Mouse (Mus musculus): Measurements from ENCODE around the gene Ifit1.

Gene Ifit1

GRCm38 (mm10) chr19:34656511-34657298, 16.0 kb downstream of the Ifit1 start:
- DNase-seq, result no peak

DNA sequence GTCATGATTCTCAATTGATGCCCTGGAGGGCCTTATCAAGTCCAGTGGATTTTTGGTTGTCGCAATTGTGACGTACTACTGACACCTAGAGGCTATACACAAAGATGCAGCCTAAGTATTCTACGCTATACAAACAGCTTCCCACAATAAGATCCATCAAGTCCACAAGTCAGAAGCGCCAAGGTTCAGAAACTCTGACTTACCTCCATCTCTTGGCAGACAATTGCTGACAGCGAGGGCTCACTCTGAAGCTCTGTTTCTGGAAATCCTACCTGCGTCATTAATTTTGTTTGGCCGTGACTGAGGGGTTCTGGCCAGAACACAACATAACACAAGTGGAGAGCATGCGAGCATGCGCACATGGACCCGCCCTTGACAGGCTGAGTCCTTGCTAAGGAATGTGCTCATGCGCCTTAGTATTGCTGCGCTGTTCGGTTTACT, 21.4 kb downstream of the Ifit1 start:
- peak; percentile 62 to 74 for DNase-seq

- DNase-seq, result no peak
Measured at GRCm38 (mm10) chr19:34662740-34663139, 22.1 kb downstream of the Ifit1 start.

DNA sequence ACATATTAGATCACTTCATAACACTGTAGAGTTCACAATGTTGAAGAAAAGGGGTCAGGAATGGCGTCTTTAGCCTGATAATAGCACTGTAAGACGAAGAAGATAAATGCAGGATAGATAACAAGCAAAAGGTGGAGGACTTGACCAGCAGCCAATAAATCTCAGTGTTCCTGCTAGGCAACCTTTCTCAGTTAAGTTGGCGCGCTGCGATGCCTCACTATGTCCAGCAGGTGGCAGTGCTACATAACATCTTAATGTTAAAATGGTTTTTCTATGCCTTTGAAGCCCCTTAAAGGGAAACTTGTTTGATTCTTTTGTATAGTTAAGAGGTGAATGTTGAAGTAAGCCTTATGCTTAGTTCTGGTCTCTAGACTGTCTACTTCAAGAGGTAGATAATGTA, 25.5 kb downstream of the Ifit1 start:
- DNase-seq, result peak; percentile 59 to 61

- peak; percentile 58 to 70 for DNase-seq
Measured at GRCm38 (mm10) chr19:34673476-34673875, 32.8 kb downstream of the Ifit1 start.

DNA sequence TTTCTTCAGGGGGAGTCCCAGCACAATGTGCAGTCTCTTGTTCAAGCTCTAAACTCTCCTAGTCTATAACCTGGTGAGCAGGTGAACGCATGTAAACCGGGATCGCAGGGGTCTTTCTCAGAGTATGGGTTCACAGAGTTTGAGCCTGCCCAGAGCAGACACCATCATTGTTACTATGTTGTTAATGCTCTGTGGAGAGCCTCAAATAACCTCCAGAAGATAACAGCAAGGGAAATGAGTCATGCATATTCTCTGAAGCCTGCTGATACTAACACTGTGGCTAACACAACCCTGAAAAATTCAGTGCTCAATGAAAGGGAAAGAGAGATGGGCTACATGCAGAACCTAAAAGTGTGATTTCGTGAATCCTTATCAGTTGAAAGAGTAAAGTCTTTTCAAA, 37.8 kb downstream of the Ifit1 start:
- DNase-seq, result no peak

DNA sequence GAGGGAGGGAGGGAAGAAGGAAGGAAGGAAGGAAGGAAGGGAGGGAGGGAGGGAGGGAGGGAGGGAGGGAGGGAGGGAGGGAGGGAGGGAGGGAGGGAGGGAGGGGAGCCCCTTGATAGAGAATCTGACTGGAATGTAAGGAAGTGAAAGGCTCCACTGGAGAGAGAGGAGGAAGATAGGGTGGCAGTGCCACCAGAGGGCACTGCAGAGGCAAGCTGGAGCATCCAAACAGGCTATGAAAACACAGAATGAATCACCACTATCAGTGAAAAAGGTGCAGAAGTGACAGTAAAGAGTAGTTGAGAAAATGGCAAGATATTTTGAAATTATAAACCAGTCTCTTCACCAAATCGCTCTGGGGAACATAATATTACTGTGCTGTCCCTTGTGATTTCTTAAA, 44.2 kb downstream of the Ifit1 start:
- DNase-seq, result peak; percentile 42 to 54

DNA sequence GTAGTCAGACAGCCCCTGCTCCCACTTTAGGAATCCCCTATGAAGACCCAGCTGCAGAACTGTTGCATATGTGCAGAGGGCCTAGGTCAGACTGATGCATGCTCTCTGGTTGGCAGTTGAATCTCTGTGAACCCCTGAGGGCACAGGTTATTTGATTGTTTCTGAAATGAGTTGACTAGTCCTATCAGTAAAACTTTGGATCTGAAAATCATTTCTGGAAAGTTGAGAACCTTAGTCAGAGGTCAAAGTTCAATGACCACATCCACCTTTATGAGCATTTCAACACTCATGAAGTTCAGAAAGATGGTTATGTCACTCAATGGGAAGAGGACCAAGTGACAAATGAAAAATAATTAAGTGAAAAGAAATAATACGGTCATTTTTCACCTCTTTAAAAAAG, 44.9 kb downstream of the Ifit1 start:
- DNase-seq, result no peak

DNA sequence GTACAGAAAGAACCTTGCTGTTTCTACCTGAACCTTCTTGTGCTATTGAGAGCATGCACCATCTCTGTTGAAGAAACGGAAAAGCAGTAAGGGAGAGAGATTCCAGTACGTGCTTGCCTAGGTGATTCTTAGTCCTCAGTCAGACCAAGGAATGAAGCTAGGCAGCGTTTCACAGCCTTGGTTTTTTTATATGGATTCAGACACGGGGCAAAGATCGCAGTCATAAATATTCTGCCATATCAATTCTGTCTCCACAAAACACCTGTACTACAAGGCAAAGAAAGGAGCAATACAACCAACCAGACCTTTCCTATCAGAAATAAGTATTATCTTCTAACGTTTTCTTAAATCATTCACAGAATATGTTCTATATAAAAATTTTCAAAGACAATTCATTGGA, 50.7 kb downstream of the Ifit1 start:
- DNase-seq, result no peak

GRCm38 (mm10) chr19:34696352-34696986, 55.8 kb downstream of the Ifit1 start:
- peak; percentile 17 to 55 for DNase-seq

GRCm38 (mm10) chr19:34697461-34697860, 56.8 kb downstream of the Ifit1 start:
- no peak for DNase-seq

DNA sequence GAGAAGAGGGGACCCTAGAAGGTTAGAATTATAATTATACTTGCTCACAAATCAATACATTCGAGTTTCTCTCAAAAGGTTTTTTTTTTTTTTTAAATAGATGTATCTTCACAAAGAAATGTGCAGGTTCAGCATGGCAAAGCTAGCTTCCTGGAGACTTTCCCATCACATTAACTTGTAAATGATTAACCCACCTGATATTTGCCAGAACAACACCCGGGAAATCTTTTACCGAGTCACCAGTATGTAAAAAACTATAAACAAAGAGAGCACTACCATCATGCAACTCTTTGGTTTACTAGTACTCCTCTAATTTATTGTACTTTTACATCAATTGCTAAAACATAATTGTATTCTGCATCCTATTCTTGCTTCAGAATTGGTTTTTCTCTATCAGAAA, 57.8 kb downstream of the Ifit1 start:
- DNase-seq, result no peak

DNA sequence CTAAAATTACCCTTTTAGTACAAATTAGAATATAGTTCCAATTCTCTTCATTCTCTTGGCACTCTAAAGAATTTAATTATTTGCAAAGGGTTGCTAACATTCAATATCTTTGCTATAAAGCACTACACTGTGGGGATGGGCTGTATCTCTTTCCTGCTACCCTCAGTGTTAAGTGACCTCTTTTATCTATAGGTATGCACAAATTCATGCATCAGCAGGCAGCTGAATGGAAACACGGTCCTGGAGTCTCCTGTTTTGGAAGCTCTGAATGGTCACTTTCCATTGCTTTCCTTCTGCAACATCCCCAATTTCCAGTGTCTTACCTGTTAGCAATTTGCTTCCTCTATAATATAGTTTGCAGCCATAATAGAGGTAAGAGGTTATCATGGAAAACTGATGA, 58.2 kb downstream of the Ifit1 start:
- DNase-seq, result no peak

GRCm38 (mm10) chr19:34699300-34699699, 58.6 kb downstream of the Ifit1 start:
- DNase-seq, result no peak
